Mouse (Mus musculus): ENCODE results near the gene Wdr20.

The Wdr20 gene

DNA sequence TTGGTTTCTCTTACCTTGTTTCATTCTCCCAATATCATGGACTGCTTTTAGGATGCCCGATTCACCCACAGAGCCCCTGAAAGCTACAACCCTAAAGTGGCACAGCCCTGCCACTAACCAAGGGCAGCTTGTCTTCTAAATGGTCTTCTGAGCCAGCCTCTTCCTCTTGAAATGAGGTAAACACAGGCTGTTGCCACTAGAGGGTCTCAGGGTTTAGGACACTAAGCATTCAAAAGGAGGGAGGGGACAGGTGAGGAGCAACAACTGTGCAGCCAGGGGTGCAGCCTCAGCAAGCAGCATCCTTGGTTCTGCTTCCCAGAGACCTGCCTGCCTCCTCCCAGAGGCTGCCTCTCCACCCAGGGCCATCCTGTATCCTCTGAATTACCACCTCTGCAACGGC lies 84.0 kb downstream of the Wdr20 start:
- no peak for ATAC-seq (ENCODE audit: low TSS enrichment)

DNA sequence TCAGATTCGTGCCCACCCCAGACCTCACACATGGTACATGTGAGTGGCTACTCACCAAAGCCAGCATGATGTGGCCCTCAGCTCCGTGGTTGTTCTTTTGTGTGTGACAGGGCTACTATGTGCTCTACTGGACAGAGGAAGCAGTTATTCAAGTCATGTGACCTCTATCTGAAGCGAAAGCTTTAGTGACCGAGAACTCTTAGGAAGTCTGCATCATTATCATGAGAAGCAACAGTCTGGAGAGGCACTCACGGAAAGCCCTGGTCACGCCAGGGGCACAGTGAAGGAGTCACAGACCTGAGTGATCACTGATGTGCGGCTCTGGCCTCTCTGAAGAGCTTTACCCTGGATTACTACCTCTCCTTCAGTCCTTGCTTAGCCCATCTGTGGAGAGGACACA lies 84.6 kb downstream of the Wdr20 start:
- no peak for ATAC-seq (ENCODE audit: low TSS enrichment)

DNA sequence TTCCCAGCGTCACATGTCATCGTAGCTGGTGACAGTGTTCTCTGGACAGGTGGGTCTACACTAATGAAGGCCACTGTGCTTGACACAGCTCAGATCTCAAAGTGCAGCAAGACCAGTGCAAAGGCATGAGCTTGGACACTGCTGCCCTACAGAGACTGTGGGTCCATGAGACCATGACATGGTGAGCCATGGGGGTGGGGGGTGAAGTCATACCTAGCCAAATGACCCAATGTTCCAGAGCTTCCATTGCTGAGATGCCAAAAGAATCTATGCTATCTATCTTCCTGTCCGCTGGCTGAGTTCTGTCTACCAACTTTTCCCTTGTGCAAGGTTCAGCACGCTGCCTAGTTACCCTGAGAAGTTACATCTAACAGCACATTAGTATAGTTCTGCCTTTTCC lies 91.2 kb downstream of the Wdr20 start:
- no peak for ATAC-seq (ENCODE audit: low TSS enrichment)

DNA sequence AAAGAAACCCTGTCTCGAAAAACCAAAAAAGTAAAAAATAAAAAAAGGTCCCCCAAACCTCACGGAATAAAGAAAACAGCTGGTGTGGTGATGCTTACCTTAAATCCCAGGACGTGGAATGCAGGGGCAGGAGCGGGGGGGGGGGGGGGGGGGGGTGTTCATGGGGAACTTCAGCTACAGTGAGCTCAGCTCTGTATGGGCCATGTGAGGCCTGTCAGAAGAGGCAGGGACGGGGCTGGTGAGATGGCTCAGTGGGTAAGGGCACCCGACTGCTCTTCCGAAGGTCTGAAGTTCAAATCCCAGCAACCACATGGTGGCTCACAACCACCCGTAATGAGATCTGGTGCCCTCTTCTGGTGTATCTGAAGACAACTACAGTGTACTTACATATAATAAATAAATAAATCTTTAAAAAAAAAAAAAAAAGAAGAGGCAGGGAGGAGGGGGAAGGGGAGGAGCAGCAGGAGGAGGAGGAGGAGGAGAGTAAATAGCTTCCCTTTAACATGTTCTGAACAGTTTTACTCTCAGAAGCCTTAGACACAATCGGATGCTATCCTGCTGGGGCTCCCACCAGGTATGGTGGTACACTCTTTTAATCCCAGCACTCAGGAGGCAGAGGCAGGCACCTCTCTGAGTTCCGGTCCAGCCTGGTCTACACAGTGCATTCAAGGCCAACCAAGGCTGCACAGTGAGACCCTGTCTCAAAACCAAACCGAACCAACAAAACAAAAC lies 92.7 kb downstream of the Wdr20 start:
- ATAC-seq (ENCODE audit: low TSS enrichment), result no peak

DNA sequence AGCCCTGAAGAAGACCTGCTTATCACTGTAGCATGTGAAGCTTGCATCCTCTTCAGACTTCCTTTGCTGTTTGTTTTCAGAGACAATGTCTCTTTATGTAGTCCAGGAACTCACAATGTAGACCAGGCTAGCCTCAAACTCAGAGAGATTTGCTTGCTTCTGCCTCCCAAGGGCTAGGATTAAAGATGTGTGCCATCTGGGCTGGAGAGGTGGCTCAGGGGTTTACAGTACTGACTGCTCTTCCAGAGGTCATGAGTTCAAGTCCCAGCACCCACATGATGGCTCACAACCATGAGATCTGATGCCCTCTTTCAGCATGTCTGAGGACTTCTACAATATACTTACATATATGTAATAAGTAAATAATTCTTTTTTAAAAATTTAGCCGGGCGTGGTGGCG lies 97.4 kb downstream of the Wdr20 start:
- no peak for ATAC-seq (ENCODE audit: low TSS enrichment)

DNA sequence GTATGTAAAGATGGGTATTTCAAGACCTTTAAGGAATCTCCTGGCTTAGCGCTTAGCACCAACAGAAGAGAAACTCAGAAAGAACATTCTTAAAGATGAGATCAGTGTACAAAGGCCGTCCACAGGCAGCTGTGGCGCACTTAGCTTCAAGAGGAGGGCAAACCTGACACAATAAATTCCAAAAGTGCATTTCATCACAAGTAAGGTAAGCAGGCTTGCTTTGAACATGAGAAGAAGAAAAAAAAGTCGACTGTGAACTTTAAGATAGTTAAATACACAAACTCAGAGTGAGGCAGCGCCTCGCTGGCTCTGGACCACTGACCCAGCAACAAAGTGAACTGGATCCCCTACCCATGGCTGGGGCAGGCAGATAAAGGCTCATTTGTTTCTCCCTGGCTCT lies 99.0 kb downstream of the Wdr20 start:
- no peak for ATAC-seq (ENCODE audit: low TSS enrichment)

DNA sequence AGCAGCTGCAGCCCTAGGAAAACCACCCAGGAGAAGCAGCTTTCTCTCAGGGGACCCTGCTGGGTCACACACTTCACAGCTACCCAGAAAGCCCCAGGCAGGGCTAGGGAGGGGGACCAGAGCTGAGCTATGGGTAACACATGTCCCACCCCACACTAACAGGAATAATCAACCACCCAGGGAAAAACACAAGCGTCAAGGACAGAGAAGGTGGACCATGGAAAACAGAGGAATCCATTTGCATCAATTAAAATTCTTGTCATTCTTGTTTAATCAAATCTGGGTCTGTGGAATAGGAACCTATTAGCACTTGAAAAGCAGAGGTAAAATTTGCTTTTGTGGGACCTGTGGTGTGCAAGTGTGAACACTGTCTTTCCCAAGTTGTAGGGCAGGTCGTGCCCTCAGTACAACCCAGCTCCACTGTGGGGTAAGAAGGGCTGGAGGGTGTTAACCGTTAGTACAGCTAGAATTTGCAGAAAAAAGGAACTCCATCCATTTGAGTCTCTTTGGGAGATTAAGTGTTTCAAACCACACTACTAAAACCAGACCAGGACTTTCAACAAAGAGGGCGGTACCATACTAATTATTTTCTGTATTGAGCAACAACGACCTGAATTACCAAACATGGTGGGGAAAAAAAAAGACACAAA lies 99.6 kb downstream of the Wdr20 start:
- ATAC-seq (ENCODE audit: low TSS enrichment), result no peak

DNA sequence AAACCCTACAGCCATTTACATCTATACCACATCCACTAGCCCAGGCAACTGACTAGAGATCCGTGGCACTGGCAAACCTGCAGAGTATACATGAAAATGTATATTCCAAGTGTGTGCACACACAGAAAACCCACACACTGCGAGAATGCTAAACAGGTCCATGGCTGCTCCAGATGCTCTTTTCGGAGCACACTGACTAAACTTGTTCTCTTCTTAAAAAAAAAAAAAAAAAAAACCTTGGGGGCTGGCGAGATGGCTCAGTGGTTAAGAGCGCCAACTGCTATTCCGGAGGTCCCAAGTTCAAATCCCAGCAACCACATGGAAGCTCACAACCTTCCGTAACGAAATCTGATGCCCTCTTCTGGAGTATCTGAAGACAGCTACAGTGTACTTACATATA lies 100.1 kb downstream of the Wdr20 start:
- no peak for ATAC-seq (ENCODE audit: low TSS enrichment)

DNA sequence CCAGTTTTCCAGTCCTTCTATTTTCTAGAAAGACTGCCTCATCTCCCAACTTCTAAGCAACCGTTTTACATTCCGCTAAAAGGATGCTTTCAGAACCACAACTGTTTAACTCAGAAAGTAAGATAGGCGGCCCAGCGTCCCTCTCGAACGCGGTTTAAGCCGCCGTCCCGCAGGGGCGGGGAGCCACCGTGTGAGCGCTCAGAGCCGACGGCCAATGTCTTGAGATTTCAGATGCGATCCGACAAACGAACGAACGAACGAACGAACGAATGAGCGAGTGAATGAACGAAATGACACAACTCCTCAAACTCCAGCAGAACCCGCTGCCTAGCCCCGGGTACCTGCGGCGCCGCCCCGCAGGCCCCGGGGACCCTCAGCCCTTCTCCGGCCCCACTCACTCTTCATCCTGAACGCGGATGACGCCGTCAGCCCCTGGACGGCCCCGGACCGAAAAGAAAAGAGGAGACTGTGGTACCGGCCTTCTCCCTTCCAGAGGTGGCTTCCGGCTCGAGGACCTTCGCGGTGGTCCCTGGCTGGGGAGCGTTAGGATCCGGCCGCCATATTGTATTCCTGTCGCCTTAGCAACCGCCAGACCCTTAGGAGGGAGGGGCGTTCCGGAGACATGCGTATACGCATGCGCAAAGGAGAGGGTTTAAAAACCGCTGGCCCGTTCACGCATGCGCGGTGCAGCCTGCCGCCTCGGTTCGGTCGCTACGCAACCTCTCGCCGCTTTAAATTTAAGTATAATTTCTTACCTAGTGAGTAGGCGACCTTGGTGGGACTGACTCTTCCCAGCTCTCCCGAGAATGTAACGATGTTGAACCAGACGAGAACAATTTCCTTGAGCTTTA lies 102.8 kb downstream of the Wdr20 start, which contains the start of gene Mok:
Mok (minus strand) TSS at position 592 of the 851 bp plus-strand sequence.
- peak; percentile 74 for ATAC-seq (ENCODE audit: low TSS enrichment)

DNA sequence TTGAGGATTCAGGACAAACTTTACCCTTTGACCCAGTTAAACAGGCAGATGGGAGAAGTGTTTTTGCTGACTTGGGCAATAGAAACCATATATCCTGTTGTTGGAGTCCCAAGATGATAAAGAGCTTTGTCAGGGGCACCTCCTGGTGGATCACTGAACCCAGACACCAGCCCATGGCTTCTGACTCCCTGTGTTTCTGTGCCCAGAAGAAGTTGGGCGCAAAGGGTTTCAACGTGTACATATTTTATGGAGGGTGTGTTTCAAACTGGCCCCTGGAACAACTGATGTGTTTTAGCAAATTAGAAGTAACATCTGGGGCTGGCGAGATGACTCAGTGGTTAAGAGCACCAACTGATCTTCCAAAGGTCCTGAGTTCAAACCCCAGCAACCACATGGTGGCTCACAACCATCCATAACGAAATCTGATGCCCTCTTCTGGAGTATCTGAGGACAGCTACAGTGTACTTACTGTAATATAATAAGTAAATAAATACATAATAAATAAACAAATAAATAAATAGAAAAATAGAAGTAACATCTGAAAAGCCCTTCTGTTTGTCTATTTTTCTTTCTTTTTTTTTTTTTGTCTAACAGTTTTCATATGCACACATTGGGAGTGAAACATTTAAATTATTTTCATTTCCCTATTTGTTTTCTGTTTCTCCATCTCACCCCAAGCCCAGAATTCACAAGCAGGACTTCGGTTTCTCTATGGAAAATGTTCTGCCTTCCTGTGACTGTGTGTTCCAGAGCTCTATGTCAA lies 104.2 kb downstream of the Wdr20 start:
- no peak for ATAC-seq (ENCODE audit: low TSS enrichment)

DNA sequence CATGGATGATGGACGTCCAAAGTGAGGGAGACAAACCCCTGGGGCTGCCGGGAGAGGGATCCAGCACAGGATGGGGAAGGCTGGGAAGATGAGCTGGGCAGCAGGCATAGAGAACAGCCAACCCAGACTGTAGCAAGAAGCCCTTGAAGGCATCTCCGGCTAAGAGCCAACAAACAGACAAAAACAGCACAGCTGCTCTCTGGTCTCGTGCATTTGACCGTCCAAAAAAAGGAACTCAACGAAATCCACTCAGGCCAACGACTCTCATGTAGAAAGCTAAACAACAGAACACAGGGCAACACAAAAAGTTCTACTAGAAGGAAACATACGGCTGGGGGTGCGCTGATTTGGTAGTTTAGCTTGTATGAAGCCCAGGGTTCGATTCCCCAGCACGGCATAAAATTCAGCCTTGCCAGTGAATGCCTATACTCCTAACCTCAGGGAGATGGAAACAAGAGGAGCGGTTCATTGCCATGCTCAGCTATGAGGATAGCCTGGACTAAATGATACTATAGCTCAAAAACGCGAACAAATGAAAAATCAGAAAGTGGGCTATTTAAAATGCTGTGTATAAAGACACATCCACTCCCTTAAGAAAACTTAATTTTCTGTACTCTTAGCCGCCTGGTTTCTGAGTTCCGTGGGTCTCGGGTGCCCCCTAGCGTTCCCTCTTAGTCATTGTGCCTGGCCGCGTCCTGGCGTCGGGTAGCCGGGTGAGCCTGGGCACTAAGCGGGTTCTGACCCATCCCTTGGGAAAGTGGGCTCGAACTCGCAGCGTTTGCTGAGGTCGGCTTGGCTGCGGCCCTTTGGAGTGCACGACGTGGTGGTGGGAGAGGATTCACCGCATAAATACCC lies 105.7 kb downstream of the Wdr20 start:
- ATAC-seq (ENCODE audit: low TSS enrichment), result peak; percentile 39; the same call in 1 of the 2 replicates

DNA sequence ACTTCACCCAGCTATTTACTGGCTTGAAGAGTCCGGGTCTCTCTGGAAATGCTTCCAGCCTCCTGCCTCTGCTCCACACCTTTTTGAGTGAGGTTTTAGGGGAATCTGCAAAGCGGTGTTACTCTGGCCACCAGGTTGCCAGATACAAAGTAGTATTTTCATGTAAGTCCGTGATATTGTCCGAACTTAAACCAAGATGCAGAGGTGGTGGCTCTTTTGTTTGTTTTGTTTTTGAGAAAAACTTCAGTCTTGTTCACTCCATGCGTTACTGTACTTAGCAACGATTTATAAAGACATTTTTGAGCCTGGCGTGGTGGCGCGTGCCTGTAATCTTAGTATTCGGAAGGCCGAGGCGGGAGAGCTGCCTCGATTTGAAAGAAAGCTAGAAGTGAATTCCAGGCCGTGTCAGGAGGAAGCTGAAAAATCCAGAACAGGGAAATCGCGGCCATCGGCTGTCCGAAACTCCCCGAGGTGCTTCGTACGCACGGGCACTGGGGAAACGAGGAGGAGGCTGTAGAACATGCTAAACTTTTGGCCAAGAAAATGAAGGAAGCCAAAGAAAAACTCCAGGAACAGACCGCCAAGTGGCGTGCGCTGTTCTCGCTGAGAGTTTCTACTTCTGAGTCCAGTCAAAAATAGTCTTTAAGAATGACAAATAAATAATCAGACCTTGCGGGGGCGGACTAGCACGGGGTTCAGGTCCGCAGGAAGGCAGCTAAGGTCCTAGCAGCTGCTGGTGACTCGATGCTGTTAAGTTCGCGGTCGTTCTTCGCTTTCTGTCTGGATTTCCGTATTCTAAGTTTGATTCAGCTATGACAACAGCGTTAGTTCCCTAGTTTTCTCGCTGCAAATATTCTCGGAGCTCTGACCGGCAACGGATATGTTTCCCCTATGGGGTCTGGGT lies 106.7 kb downstream of the Wdr20 start:
- ATAC-seq (ENCODE audit: low TSS enrichment), result 0 out of 2 replicates have a peak, but pooled peaks have one; percentile 4

DNA sequence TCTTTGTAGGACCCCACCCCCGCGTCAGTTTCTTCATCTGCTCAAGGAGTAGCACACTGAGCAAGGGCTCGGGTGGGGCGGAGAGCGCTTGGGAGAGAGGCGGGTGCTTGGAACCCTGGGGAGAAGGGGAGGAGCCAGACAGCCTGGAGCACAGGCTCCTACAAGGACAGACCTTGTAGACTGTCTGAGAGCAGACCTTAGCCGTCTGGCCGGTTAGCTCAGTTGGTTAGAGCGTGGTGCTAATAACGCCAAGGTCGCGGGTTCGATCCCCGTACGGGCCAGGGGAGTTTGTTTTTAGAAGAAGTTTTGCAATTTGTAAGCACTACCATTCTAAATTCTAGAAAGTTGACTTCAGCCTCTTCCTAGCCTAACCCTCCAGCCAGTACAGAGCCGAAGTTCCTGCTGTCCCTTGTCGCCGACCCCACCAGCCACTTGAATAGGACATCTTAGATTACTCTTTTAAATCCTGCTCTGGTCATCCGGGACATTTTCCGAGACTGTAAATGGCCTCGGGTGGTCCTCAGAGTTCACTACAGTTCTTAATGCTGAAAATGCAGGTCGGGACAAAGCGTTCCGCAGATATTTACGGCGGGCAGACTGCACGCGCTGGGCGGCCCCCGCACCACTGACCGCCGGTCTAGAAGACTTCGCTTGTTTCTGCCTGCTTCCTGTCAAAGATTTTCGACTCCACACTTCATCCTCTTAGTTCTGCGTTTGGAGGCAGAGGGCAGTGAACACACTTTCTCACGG lies 107.6 kb downstream of the Wdr20 start:
- peak; percentile 66 for ATAC-seq (ENCODE audit: low TSS enrichment)

DNA sequence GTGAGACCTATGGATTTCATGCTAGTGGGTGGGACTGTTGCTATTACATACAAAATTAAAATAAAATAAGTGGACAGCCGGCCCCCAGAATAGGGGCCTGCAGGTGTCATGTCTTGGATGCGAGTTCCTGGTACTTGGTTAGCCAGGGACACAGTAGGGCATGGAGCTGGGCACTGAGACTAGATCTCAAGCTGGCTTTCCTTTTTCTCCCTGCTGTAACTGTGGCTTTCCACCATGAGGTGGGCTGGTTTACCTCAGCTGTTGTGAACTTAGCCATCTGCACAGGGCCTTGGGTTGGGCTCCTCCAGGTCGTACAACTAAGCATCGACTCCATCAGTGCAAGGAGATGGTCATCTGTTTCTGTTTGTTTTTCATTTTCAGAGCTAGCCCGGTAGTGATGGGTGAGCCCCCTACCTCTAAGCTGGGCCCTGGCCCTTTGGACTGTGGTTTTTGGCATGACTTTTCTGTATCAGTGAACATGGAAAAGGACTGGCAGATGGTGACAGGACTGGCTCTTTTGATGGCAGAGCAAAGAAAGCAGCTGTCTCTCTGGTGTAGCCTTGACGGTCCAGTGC lies 108.5 kb downstream of the Wdr20 start:
- ATAC-seq (ENCODE audit: low TSS enrichment), result no peak

DNA sequence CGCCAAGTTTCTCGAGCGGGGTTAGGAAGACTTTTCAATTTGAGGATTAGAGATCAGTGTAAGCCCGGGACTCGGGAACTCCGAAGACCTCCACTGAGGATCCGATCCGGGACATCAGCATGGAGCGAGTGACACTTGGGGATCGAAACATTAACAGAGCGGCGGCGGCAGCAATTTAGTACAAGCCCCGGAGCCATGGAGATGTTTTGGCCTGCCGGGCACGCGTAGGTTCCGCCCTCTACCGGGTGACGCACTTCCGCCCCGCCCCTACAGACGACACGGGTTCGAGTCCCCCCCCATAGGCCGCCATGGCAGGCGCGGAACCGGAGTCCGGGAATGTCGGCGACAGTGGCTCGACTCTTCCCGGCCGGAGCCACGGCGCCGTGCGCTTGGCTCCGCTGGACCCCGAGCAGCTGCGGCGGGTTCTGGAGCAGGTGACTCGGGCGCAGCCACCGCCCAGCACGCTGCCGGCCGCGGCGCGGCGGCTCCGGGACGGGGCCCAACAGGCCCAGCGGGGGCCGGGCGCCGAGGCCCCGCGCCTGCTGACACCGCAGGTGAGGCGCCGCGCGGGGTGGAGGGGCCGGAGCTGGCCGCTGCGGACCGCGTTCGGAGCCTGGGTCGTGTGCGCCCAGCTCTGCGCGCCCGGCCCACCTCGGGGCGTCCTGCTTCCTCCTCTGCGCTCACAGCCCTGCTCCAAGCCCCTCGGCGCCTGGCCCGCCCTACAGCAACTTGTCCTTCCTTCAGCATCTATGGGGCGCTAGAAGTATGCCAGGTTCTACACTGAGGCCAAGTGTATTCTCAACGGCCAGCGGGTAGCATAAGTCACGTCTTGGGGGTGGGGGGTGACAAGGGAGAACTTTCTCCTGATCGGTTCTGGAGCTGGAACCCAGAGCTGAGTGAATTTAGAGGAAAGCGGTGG lies 112.5 kb downstream of the Wdr20 start, which contains the start of gene Zfp839:
Zfp839 (plus strand) TSS at position 244 of the 919 bp plus-strand sequence.
- ATAC-seq (ENCODE audit: low TSS enrichment), result peak; percentile 80

DNA sequence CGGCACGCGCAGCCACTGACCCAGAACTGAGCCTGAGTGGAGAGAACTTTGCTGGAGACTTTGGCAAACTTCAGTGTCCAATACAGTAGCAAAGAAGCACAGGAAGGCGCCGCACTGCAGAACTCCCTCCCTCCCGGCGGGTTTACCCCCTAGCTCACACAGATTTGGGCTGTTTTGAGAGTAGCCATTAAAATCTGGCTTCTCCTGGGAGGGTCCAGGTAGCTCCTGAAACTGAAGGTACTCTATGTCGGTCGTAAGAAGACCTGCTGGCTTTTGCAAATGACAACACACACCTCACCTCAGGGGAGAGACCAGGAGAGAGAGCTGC lies 113.1 kb downstream of the Wdr20 start:
- ATAC-seq (ENCODE audit: low TSS enrichment), result no peak

DNA sequence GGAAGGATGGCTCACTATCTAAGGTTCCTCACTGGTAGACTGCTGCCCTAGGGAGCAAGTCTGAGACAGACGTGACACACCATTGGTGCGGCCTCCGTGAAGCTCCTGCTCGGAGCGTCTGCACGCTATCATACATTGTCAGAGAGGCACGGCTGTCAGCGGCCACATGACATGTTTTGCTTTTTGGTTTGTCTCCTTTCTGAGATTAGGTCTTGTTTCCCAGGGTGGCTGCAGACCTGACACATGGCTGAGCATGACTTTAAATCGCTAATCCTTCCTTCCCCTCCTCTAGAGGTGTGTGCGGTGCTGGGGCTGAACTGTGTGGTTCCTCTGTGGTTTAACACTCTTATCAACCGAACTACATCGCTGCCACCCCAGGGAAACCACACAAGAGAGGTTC lies 113.7 kb downstream of the Wdr20 start:
- ATAC-seq (ENCODE audit: low TSS enrichment), result no peak

DNA sequence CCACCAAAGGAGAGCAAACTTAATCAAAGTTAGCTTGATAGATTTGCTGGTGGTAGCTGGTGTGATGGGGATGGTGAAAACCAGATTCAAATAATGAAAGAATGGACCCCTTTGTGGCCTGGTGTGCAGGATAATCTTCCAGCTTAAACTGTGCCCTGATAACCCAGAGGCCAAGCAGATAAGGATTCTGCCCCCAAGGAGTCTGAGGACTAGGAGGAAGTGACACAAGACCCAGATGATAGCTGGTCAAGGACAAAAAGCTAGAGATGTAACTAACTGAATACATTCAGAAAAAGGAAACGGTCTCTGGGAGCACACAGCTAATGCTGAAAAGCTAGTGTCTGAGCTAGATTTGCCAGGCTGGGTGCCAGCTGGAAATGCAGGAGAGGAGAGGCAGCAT lies 114.2 kb downstream of the Wdr20 start:
- ATAC-seq (ENCODE audit: low TSS enrichment), result no peak

Data from frontal cortex, adult (tissue).